Comparison of ENCODE assay signal across 22 mouse cellular contexts in genomic region chr15:68403554-68404070, GRCm38 (mm10).
"Had no signal": no experiment of that assay in that cellular context is flagged by ENCODE, and none has a peak within 500 bp of the region (broad histone marks: within the 10 kb centered on the region; RNA-seq: fewer than 3 reads in every experiment).

No protein-coding gene starts in this region.

- H3K27ac ChIP-seq: kidney, embryonic 15.5 days; left cerebral cortex, adult 2 months; liver, embryonic 15.5 days; lung, embryonic 15.5 days; macrophage; midbrain, embryonic 12.5 days; midbrain, embryonic 15.5 days; neural tube, embryonic 12.5 days; neural tube, embryonic 15.5 days; stomach, postnatal 0 days had no signal

- H3K36me3 ChIP-seq: kidney, embryonic 15.5 days; liver, embryonic 15.5 days; lung, embryonic 15.5 days; midbrain, embryonic 12.5 days; midbrain, embryonic 15.5 days; neural tube, embryonic 12.5 days; neural tube, embryonic 15.5 days had no signal

- H3K27me3 ChIP-seq: kidney, embryonic 15.5 days; liver, embryonic 15.5 days; lung, embryonic 15.5 days; midbrain, embryonic 12.5 days; midbrain, embryonic 15.5 days; neural tube, embryonic 12.5 days; neural tube, embryonic 15.5 days had no signal

- DNase-seq: kidney, postnatal 10 days; kidney, postnatal 36 days; layer of hippocampus, postnatal 36 days; lung, adult 18-20 months; lung, postnatal 14 days; right cerebral cortex, adult 18-20 months; right cerebral cortex, postnatal 14 days; right cerebral cortex, postnatal 4 days; thymus, adult 2 months; thymus, postnatal 14 days; thymus, postnatal 4 days had no signal

- H3K4me1 ChIP-seq: kidney, embryonic 15.5 days; liver, embryonic 15.5 days; lung, embryonic 15.5 days; midbrain, embryonic 12.5 days; midbrain, embryonic 15.5 days; neural tube, embryonic 12.5 days; neural tube, embryonic 15.5 days had no signal

- ATAC-seq: midbrain, embryonic 15.5 days had no signal

- H3K9ac ChIP-seq: kidney, embryonic 15.5 days; liver, embryonic 15.5 days; lung, embryonic 15.5 days; midbrain, embryonic 12.5 days; midbrain, embryonic 15.5 days; neural tube, embryonic 12.5 days; neural tube, embryonic 15.5 days had no signal

- H3K9me3 ChIP-seq: kidney, embryonic 15.5 days; liver, embryonic 15.5 days; lung, embryonic 15.5 days; midbrain, embryonic 12.5 days; midbrain, embryonic 15.5 days; neural tube, embryonic 12.5 days; neural tube, embryonic 15.5 days had no signal

- H3K4me2 ChIP-seq: kidney, embryonic 15.5 days; liver, embryonic 11.5 days; liver, embryonic 15.5 days; lung, embryonic 15.5 days; midbrain, embryonic 12.5 days; midbrain, embryonic 15.5 days; neural tube, embryonic 12.5 days; neural tube, embryonic 15.5 days had no signal

- H3K4me3 ChIP-seq: kidney, embryonic 15.5 days; left cerebral cortex, adult 2 months; liver, embryonic 15.5 days; lung, embryonic 15.5 days; midbrain, embryonic 12.5 days; midbrain, embryonic 15.5 days; neural tube, embryonic 12.5 days; neural tube, embryonic 15.5 days had no signal
